Mouse (Mus musculus) brain, adult 2 months (tissue): Measurements from ENCODE around the gene Erp29.
A peak's percentile ranks its signal among the peaks of the same experiment; 100 is the strongest.

Experiments used
- DNase-seq: peaks from one replicate; pipeline ENCODE4 v3.0.0; 2011; ENCODE audit warnings: low read depth, low spot score

Erp29 gene

DNA sequence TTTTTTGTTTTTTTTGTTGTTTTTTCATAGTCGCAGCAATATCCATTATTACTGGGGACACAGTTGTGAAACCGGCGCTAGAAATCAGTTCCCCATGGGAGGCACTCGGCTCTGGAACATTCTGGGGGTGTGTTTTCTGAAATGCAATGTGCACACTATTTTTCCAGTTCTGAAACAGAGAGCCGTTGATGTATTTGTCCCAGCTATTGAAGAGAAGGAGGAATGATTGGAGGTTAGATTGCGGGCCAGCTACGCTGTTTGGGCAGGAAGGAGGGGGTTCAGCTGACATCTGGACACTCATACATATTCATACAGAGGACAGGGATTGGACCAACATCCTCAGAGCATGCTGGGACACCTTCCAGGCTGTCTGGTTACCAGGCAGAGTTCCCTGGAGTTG is 63.2 kb downstream of the Erp29 start:
- peak; percentile 77 for DNase-seq

DNA sequence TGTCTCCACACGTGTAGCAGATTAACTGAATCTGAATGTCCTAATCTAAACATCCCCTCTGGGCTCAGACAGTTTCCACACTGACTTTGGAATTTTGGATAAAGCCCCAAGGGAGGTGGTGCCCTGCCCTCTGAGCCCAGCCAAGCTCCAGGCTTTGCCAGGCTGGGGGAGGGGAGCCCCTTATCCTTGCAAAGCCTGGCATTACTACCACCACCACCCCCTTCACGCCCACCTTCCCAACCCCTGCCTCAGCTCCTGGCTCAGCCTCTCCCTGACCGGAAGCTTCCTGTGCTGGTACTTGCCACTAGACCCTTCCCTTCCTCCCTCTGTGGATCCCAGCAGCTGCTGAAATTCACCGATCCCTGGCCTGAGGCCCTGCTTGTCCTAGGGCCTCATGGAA is 65.2 kb downstream of the Erp29 start:
- DNase-seq, result no peak

DNA sequence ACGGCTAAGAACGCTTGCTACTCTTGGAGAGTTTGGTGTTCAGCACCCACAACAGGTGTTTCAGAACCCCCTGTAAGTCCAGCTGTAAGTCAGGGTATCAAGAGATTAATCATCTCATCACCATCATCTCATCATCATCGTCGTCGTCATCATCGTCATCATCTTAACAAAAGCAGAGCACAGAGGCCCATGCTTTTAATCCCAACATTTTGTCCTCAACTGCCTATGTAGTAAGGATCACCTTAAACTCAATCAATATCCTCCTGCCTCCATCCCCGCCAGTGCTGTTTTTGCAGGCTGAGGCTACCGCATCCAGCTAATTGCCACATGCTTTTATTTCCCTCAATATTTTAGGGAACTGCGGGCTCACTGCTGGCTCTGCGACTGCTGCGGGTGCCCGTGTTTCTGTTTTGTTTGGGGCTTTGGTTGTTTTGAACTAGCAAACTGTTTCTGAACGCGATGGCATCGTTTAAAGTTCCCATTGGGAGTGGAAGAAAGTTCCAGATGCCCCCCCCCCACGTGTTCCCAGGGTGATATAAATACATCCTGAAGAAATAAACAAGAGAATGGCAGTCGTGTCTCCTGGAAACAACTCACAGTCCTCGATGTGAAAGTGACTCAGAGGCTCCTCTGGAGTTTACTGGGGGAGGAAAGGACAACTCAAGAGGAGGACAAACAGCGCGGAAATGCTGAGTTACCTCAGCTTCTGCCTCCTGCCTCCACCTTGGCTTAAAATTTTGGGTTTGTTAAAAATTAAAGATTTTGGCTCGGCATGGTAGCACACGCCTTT is 66.0 kb downstream of the Erp29 start:
- DNase-seq, result peak; percentile 84

DNA sequence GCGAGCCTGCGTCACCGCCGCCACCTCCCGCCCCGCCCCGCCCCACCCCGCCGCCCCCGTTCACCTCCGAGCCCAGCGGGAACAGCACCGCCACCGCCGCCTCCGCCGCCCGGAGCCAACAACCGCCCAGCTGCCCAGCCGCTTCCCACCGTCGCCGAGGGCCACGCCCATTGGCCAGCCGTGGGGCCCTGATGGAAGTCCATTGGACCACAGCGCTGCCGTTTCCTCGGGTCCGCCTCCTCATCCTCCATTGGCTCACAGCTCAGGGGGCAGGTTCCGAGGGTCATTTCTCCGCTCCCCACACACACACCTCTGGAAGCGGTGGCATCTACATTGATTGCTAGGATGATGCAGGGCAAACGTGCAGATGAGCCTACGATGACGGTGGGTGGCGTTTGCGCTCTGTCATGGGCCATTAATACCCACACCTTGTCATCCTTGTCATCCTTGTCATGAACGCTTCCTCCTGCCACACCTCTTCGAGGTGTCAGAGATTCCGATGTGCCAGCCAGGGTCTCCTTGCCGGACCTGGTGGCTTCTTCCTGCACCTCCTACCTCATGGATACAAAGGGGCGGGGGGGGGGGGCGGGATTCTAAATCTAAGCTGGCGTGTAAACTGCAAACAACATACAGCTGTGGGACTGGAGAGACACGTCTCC is 66.7 kb downstream of the Erp29 start, which contains the start of gene Trafd1:
Gene Trafd1, minus strand, starts transcription at position 172 of the 659 bp plus-strand sequence.
- peak; percentile 98 for DNase-seq

DNA sequence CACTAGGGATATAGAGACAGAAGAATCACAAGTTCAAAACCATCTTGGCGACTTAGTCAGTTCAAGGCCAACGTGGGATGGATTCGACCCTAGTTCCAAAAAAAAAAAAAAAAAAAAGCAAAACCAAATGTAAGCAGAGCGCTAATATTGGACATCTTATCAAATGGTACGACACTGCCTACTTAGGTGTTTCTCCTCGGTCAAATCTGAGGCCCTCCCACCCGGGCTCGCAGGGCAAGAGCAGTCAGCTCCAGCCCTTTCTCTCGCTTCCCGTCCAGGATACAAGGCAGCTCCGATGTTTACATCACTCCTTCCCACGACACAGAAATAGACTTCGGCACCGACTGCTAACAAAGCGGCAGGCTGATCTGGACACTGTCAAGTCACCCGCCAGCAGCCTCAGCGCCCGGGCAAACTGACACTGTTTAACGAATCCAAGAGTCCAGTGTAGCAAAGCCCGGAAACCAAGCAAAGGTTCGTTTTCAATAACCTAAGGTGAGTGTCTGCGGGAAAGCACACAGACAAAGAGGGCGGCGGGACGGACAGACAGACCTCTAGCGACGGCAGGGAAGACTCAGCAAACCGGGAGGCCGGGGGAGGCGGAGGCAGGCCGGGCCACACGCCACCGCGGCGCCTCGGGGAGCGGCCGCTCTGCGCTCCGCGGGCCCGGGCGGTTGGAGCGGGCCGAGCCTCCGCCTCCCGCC is 67.4 kb downstream of the Erp29 start:
- DNase-seq, result peak; percentile 78

DNA sequence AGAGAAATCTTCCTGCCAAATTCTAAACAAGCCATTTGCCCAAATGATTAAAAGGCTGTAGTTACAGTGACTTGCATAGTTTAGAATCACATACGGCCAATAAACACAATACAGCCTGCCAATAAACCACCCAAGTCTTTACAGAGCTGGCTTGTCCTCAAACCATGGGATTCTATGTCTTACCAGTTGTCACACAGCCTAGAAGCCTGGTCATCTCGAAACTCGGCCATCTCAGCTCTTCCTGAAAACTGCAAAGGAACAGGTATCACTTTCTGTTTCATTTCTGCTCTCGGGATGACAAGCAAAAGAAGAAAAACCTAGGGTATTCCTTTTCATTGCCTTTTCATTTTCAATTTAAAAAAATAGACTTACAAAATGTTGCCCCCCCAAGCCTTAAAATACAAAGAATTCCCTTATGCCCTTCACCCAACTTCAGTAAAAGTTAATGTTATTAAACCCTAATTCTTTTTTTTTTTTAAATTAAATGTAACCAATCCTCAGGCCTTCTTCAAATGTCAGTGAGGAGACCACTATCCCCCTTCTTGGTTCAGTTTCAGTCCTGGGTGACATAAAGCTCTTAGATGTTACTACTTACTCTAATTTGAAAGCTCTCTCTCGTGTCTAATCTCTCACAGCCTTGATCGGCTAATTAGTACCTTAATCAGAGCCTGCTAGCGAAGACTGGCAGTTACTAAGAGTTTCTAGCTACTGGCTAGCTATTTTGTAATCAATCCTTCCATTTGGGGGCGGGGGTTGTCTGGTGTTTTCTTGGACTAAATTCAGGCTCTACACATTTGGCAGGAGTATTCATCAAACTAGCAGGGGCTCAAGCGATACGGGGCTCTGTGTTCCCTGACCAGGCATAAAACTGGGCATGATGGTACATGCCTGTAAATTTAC is 68.2 kb downstream of the Erp29 start:
- peak; percentile 52 for DNase-seq

DNA sequence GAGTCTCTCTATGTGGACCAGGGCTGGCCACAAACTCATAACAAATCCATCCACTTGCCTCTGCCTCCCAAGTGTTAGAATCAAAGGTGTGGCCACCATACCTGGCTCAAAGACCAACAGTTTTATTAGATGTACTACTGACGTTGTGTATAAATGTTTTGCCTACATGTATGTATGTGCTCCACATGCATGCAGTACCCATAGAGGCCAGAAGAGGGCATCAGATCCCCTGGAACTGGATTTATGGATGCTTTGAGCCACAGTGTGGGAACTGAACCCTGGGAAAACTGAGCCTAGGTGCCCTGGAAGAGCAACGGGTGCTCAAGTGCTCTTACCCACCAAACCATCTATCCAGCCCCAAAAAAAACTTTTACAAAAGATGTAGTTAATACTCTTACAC is 71.6 kb downstream of the Erp29 start:
- DNase-seq, result no peak

DNA sequence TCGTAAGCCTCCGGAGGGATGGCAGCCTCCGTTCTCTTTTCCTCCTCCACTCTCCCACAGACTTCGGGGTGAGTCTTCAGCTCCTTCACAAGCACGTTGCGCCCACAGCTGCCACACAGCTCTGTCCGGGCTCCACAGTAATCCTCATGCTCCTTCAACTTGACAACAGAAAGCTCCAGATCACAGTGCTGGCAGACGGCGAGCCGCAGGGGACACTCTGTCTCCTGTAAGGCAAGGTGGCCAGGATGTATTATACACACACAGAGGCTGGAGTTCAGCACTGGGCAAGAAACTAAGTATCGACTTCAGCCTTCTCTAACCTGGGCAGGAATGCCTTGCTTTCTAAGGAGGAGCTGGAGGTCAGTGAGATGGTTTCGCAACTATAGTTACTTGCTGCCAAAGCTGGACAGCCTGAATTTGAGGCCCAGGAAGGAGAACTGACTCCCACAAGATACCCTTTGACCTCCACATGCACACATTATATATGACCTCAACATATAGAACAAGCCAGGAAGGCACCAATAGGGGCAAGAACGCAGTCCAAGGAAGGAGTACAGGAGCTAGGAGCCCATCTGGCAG is 73.5 kb downstream of the Erp29 start:
- DNase-seq, result peak; percentile 53
